Mouse (Mus musculus): Measurements from ENCODE around the gene Olfr459. TPM values are rescaled to one million over a fixed set of nuclear protein-coding genes. Genes with fewer than 3 reads are reported as not detected.

The Olfr459 gene
- polyA plus RNA-seq, 1 experiment from 2014 or later: not detected

Other genes starting within 250 kb of the Olfr459 start
- 9.2 and 11.8 TPM in 2 replicates for gene Ephb6, start 169.7 kb downstream of the Olfr459 start, polyA plus RNA-seq (2014; fragmentation: Nextera tagmentation; extraction: Ambion mirVana)
- gene Trpv6, start 138.8 kb downstream of the Olfr459 start, polyA plus RNA-seq (2014; fragmentation: Nextera tagmentation; extraction: Ambion mirVana): 2.7 and 3.2 TPM in 2 replicates
- 0.16 TPM in 1 of 2 replicates, not detected in the other for gene Trpv5, start 94.4 kb downstream of the Olfr459 start, polyA plus RNA-seq (2014; fragmentation: Nextera tagmentation; extraction: Ambion mirVana)
- 0.37 TPM in 1 of 2 replicates, not detected in the other for gene Llcfc1, start 90.7 kb downstream of the Olfr459 start, polyA plus RNA-seq (2014; fragmentation: Nextera tagmentation; extraction: Ambion mirVana)
- 1.2 and 1.8 TPM in 2 replicates for gene Kel, start 70.8 kb downstream of the Olfr459 start, polyA plus RNA-seq (2014; fragmentation: Nextera tagmentation; extraction: Ambion mirVana)
- gene Pip, start 72.4 kb upstream of the Olfr459 start, polyA plus RNA-seq (2014; fragmentation: Nextera tagmentation; extraction: Ambion mirVana): not detected in 2 replicates
- not detected in 2 replicates for gene Sval2, start 77.8 kb upstream of the Olfr459 start, polyA plus RNA-seq (2014; fragmentation: Nextera tagmentation; extraction: Ambion mirVana)
- gene Sval1, start 176.5 kb upstream of the Olfr459 start, polyA plus RNA-seq (2014; fragmentation: Nextera tagmentation; extraction: Ambion mirVana): not detected in 2 replicates
- not detected in 2 replicates for gene Sval3, start 193.0 kb upstream of the Olfr459 start, polyA plus RNA-seq (2014; fragmentation: Nextera tagmentation; extraction: Ambion mirVana)